Mouse (Mus musculus) forebrain, embryonic 11.5 days (tissue): Measurements from ENCODE around the gene Nup188. TPM values are rescaled to one million over a fixed set of nuclear protein-coding genes. Genes with fewer than 3 reads are reported as not detected.
A peak's percentile ranks its signal among the peaks of the same experiment; 100 is the strongest.

Experiments
- ATAC-seq: fragments of 200-750 bp; cut with Nextera tagmentation; replicated peaks from 2 replicates; pipeline ENCODE4 v1.8.0; 2017; ENCODE audit warnings: moderate TSS enrichment; ENCODE audit not compliant: low FRiP score
- DNase-seq: peaks from one replicate; pipeline ENCODE4 v3.0.0-alpha.2; 2017; ENCODE audit warnings: low spot score
- H3K27ac ChIP-seq: fragments of 300-500 bp; sonication (generic); 2 replicates; pipeline ENCODE4 v1.5.1; 2014; ENCODE audit warnings: low read depth, low read length
- H3K27me3 ChIP-seq: fragments of 300-500 bp; sonication (generic); 2 replicates; pipeline ENCODE4 v1.6.1; 2014; ENCODE audit warnings: mild to moderate bottlenecking, low read length, mixed read lengths; ENCODE audit not compliant: control insufficient read depth, insufficient read depth
- H3K36me3 ChIP-seq: fragments of 300-500 bp; sonication (generic); 2 replicates; pipeline ENCODE4 v1.6.1; 2014; ENCODE audit warnings: mild to moderate bottlenecking, low read length, moderate library complexity, mixed read lengths; ENCODE audit not compliant: control insufficient read depth, insufficient read depth
- H3K4me1 ChIP-seq: fragments of 300-500 bp; sonication (generic); replicated peaks from 2 replicates; pipeline ENCODE4 v1.6.1; 2014; ENCODE audit warnings: low read length, mixed read lengths; ENCODE audit not compliant: control insufficient read depth, insufficient read depth
- H3K4me2 ChIP-seq: fragments of 300-500 bp; sonication (generic); 2 replicates; pipeline ENCODE4 v1.6.1; 2014; ENCODE audit warnings: low read depth, mild to moderate bottlenecking, low read length, moderate library complexity, mixed read lengths; ENCODE audit not compliant: severe bottlenecking
- H3K4me3 ChIP-seq: fragments of 300-500 bp; sonication (generic); 2 replicates; pipeline ENCODE4 v1.5.1; 2014; ENCODE audit warnings: low read depth, low read length
- H3K9ac ChIP-seq: fragments of 300-500 bp; sonication (generic); 2 replicates; pipeline ENCODE4 v1.6.1; 2014; ENCODE audit warnings: low read length
- H3K9me3 ChIP-seq: fragments of 300-500 bp; sonication (generic); 2 replicates; pipeline ENCODE4 v1.6.1; 2016; ENCODE audit warnings: low read length, mixed read lengths; ENCODE audit not compliant: control insufficient read depth
- WGBS: fragments of 180-500 bp; shearing (Covaris S2); extraction: QIAGEN DNeasy Blood & Tissue Kit; methylation state at CpG from one replicate; pipeline ENCODE4 v1.1.7; 2014; 5-methylcytosine and 5-hydroxymethylcytosine counted together
- polyA plus RNA-seq: library from polyadenylated mRNA; unstranded; fragments of >200 nt; fragmentation: Nextera tagmentation; extraction: Ambion mirVana; gene quantifications from 2 replicates; pipeline ENCODE4 v1.2.1, GENCODE M21; 2014

Nup188 gene
- polyA plus RNA-seq, 1 experiment from 2014 or later: 65.8 TPM

GRCm38 (mm10) chr2:30267466-30267865, 18.7 kb upstream of the Nup188 start:
- H3K27me3 ChIP-seq: no peaks in the 10 kb centered on the region
- no peak for DNase-seq
- 98% methylated on average over 2 of the region's 2 CpGs for WGBS
- H3K9me3 ChIP-seq: no peaks in the 10 kb centered on the region
- H3K4me3 ChIP-seq: no peak overlapping the region
- no peak overlapping the region for H3K27ac ChIP-seq
- peaks cover 3% of the 10 kb centered on the region; the same call in 1 of the 2 replicates for H3K36me3 ChIP-seq
- peaks cover 5% of the 10 kb centered on the region; the same call in 1 of the 2 replicates for H3K4me1 ChIP-seq
- H3K9ac ChIP-seq: no peak overlapping the region
- ATAC-seq: no peak
- H3K4me2 ChIP-seq: no peak overlapping the region

DNA sequence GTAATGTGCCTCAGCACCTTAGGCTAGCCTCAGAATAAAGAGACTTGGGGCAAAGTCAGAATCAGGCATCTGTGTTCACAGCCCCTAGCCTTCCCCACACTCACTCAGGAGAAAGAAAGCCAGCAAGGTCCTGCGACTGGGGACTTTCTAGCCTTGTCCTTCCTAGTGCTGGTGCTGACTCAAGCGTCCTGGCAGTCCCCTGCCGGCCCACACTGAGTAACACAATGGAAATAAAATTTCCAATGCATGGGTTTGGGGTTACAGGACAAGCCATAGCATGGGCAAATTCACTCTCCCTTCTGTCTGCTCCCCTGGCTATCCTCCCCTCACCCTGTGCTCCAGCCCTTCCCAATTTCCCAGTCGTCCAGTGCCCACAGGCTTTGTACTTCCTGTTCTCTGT, 17.8 kb upstream of the Nup188 start:
- no peak overlapping the region for H3K4me2 ChIP-seq
- H3K9ac ChIP-seq: no peak overlapping the region
- H3K36me3 ChIP-seq: peaks cover 1% of the 10 kb centered on the region; the same call in 1 of the 2 replicates
- H3K4me1 ChIP-seq: peaks cover 5% of the 10 kb centered on the region; the same call in 1 of the 2 replicates
- H3K27ac ChIP-seq: no peak overlapping the region
- no peaks in the 10 kb centered on the region for H3K27me3 ChIP-seq
- DNase-seq (no peak), ATAC-seq (no peak)
- WGBS: 67% methylated on average over 4 of the region's 4 CpGs
- H3K4me3 ChIP-seq: no peak overlapping the region
- H3K9me3 ChIP-seq: no peaks in the 10 kb centered on the region

GRCm38 (mm10) chr2:30269241-30269990, 16.8 kb upstream of the Nup188 start:
- H3K9me3 ChIP-seq: no peaks in the 10 kb centered on the region
- H3K27ac ChIP-seq: no peak overlapping the region

DNA sequence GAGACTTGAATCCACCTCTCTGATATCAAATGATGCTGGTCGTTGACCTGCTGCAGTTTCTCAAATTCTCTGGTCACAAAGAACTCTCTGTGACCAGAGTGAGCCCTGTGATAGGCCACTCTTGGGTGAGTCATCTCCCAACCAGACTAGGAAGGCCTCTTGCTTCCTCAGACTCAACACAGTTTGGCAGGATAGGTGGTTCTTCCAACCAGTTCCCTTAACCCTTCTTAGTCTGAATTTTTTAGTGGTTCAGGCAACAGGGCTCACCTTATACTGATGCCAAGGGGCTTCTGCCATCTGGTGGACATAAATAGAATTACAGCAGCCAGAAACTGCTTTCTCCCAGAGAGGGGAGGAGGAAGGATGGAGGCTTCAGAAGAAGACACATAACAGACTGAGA, 16.1 kb upstream of the Nup188 start:
- Histone ChIP-seq H3K4me2 (no peak overlapping the region), H3K9ac (no peak overlapping the region), H3K36me3 (no peaks in the 10 kb centered on the region), H3K4me1 (peaks cover 5% of the 10 kb centered on the region; the same call in 1 of the 2 replicates), H3K4me3 (no peak overlapping the region), H3K9me3 (no peaks in the 10 kb centered on the region), H3K27me3 (no peaks in the 10 kb centered on the region), H3K27ac (no peak overlapping the region)
- 66% methylated on average over 1 of the region's 1 CpGs for whole genome bisulfite sequencing
- DNase-seq (no peak), ATAC-seq (peak; percentile 58; the same call in 1 of the 2 replicates)

More at GRCm38 (mm10) chr2:30269241-30269990, 16.8 kb upstream of the Nup188 start:
- WGBS: 90% methylated on average over 17 of the region's 17 CpGs
- Histone ChIP-seq H3K4me2 (no peak overlapping the region), H3K36me3 (no peaks in the 10 kb centered on the region), H3K9ac (no peak overlapping the region), H3K4me1 (peaks cover 5% of the 10 kb centered on the region; the same call in 1 of the 2 replicates), H3K4me3 (no peak overlapping the region), H3K27me3 (no peaks in the 10 kb centered on the region)
- no peak for DNase-seq
- no peak for ATAC-seq

DNA sequence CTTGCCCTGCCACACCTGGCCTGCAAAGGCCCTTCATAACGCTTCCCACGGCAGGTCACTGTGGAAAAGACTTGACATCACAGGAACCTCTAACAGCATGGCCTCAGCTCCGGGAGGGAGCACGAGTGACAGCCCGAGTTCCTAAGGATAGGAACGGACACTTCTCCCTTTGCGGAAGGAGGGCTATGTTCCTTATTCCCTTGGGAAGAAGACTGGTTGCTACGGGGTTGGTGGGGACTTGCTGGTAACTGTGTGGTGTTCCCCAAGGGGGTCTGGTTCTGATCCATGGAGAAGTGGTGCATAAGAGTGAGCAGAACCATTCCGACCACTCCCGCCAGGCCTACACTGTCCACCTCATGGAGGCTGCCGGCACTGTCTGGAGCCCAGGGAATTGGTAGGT, 5.5 kb upstream of the Nup188 start, which contains the start of gene Gm28038:
TSS of gene Gm28038 (plus strand) at position 301 of the 400 bp plus-strand sequence.
- H3K36me3 ChIP-seq: no peaks in the 10 kb centered on the region

DNA sequence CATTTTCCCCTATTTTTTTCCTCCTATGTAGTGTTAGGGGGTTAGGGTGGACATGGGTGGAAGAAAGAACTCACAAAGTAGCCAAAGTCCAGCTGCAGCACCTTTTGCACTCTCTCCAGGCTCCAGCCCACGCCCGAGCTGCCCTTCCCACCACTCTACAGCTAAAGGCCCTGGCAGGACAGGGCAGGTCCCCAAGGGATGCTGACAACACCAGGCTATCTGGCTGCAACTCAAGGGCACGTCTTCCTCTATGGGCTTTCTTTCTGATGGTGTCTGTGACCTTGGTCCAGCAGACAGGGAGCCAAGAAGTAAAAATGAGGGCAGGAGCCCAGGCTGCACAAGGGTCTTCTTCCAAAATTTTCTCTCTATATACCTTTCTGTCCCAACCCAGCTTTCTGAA, 4.5 kb upstream of the Nup188 start:
- Histone ChIP-seq H3K27ac (no peak overlapping the region), H3K4me3 (no peak overlapping the region), H3K4me2 (no peak overlapping the region), H3K27me3 (no peaks in the 10 kb centered on the region), H3K36me3 (no peaks in the 10 kb centered on the region), H3K9me3 (no peaks in the 10 kb centered on the region), H3K9ac (no peak overlapping the region), H3K4me1 (peaks cover 4% of the 10 kb centered on the region; the same call in 1 of the 2 replicates)
- DNase-seq: no peak
- 76% methylated on average over 3 of the region's 3 CpGs for WGBS
- no peak for ATAC-seq

More for the DNA sequence above, 5.5 kb upstream of the Nup188 start, which contains the start of gene Gm28038:
- Histone ChIP-seq H3K4me3 (no peak within 1 kb of the TSS), H3K27me3 (no peaks in the 10 kb centered on the region), H3K9ac (no peak within 1 kb of the TSS), H3K9me3 (no peaks in the 10 kb centered on the region), H3K4me1 (peaks cover 4% of the 10 kb centered on the region; the same call in 1 of the 2 replicates), H3K4me2 (no peak within 1 kb of the TSS), H3K27ac (no peak within 1 kb of the TSS)
- 89% methylated on average over 11 of the region's 11 CpGs for WGBS
- no peak for DNase-seq
- ATAC-seq: no peak

DNA sequence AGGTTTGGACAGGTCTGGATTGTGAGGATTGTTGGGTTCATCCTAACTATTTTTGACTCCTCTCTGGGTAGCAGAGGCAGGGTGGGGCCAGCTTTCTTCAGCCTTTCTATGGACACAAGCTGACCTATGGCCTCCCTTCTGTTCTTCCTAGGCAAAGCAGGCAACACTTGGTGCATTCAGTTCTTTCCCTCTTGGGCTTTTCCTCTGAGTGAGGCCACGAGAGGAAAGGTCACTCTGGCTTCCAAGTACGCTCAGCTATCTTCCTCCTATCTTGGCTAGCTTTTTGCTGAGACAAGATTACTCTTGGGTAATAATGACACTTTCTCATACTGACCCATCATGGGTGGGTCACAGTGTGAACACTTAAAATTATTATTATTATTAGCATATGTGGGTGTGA, 3.0 kb upstream of the Nup188 start:
- Histone ChIP-seq H3K27ac (no peak overlapping the region), H3K27me3 (no peaks in the 10 kb centered on the region), H3K4me3 (no peak overlapping the region), H3K4me2 (no peak overlapping the region), H3K36me3 (no peaks in the 10 kb centered on the region; the same call in 1 of the 2 replicates), H3K9me3 (no peaks in the 10 kb centered on the region), H3K4me1 (peaks cover 4% of the 10 kb centered on the region; the same call in 1 of the 2 replicates), H3K9ac (no peak overlapping the region)
- WGBS: 91% methylated on average over 2 of the region's 2 CpGs
- ATAC-seq (no peak), DNase-seq (no peak)

DNA sequence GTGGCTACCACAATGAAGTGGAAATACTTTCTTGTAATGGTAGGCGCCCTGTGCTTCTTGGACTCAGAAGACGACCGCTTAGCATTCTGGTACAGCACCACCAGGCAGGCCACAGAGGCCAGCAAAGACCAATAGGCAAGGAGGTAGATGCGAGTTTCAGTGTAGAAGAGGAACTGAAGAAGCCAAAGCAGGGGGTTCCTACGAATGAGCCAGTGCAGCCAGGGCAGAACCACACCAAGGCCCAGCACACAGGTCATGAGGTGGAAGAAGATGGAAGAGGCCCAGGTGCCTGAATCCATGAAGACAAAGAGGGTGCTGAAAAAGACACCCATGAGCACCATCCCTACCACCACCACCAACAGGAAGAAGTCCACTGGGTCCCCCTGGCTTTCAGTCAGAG, 1.2 kb upstream of the Nup188 start:
- ATAC-seq: no peak

More for the DNA sequence above, 1.2 kb upstream of the Nup188 start:
- no peaks in the 10 kb centered on the region for H3K27me3 ChIP-seq
- H3K36me3 ChIP-seq: no peaks in the 10 kb centered on the region; the same call in 1 of the 2 replicates
- H3K9ac ChIP-seq: peak overlapping the region; percentile 96; the same call in 1 of the 2 replicates
- no peak overlapping the region for H3K27ac ChIP-seq
- H3K4me3 ChIP-seq: peak overlapping the region; percentile 99
- no peaks in the 10 kb centered on the region for H3K9me3 ChIP-seq
- WGBS: 87% methylated on average over 5 of the region's 5 CpGs
- DNase-seq: no peak
- H3K4me2 ChIP-seq: peak overlapping the region; percentile 95
- H3K4me1 ChIP-seq: peaks cover 4% of the 10 kb centered on the region; the same call in 1 of the 2 replicates
